Mouse (Mus musculus) liver (tissue): ENCODE data around the gene Ttc32.

Source experiments
- DNase-seq: peaks from one replicate; pipeline ENCODE4 v3.0.0-alpha.2; 2020; ENCODE audit warnings: mixed read lengths

Ttc32 gene

DNA sequence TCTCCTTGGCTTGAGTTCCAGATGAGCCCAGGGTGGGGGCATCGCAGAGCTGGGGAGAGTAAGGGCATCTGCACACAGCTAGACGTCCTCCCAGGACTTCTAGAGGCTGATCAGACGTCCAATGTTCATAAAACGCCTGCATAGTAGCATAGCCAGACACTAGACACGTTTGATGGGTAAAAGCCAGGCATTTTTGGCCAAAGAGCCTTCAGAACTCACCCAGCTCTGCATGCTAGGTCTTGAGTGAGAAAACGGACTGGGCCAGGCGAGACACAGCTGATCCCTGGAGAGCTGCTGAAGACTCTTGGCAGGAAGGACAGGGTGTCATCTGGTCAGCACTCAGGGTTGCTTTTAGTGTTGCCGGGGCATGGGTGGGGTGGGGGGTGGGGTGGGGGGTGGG lies 18.3 kb downstream of the Ttc32 start:
- no peak for DNase-seq

DNA sequence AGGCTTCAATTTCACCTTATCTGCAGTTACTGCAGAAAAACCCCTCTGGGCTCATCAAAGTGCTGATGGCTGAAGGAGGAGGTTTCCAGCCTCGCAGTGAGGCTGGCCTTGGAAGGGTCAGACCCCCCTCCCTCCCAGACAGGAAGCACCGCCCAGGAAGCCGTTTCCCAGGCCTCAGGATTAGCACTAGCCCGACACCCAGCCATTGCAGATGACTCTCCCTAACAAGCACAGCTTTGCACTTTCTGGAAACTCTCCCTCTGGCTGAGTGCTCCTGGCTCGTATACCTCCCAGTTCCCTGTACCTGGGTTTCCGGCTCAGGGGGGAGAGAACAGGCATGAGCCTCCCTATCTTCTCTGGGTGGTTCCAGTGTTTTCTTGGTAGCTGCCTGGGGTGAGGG lies 21.0 kb downstream of the Ttc32 start:
- peak; percentile 7 for DNase-seq

- DNase-seq, result peak; percentile 74
Observed at GRCm38 (mm10) chr12:9052075-9052829, 22.5 kb downstream of the Ttc32 start.

DNA sequence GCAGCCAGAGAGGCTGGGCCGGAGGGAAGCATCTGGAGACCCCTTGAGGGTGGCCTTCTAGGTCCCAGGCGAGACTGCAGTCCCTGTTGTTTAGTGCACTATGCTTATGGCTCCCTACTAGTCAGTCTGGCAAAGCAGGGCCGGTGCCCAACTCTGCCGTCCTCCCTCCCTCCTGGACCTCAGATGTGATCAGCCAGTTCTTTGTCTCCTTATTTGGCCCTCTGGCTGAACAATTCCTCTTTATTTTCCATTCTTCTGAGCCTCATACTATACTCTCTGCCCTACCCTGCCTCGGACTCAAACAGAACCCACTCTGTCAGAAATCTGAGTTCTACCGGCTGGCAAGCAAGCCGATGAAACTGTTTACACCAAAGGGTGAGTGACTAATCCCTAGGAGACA lies 23.5 kb downstream of the Ttc32 start:
- DNase-seq, result no peak

DNA sequence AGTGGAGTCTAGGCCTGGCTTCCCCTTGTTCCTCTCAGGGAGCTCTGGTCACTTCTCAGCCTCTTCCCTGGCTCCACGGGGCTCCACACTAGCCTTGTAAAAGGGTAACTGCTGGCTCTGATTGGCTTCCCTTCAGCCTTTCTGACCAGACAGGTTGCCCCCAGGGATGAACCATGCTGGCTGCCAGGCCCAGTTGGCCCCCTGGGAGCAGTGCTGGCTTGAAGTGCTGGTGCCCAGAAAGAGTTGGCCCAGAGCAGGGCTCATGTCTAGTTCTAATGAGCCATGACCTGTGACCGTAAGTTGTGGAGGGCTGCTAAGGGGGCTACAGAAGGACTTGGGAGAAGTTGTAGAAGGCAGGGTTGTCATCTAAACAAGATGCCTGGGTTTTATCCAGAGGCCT lies 24.2 kb downstream of the Ttc32 start:
- DNase-seq, result no peak

- no peak for DNase-seq
Observed at GRCm38 (mm10) chr12:9055269-9055668, 25.5 kb downstream of the Ttc32 start.

GRCm38 (mm10) chr12:9059502-9059901 lies 29.7 kb downstream of the Ttc32 start:
- no peak for DNase-seq

DNA sequence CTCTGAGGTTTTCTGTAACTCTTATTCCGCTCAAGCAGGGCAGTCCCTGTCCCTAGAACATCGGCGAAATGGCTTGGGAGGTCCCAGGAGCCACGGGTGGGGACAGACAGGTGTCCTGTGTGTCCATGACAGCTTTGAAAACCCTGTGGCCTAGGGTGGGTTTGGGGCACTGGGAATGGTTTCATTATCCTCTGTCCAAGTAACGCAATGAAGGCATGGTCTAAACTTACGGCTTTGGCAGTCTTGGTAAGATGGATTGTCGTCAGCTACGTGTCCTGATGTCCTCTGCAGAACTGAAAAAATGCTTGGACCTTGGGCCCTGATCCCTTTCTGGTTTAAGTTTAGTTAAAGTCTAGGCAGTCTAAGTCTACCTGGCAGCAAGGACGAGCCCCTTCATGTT lies 30.2 kb downstream of the Ttc32 start:
- DNase-seq, result no peak

DNA sequence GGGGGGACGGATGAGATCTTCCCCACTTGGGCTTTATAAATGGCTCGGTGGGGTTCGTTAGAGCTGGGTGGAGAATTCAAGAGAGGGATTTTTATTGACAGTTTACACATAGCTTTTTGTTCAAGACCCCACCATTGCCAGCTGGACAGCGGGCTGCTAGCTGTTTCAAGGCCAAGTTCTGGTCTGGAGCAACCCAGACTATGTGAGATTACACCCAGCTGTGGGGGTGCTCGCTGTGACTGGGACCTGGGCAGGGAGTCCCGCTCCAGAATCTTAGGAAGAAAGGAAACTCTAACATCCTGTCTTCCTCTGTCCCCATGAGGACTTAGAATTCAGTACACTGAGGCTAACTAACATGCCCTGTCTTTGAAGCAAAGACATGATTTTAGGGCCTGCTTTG lies 33.8 kb downstream of the Ttc32 start:
- no peak for DNase-seq

- no peak for DNase-seq
Observed at GRCm38 (mm10) chr12:9071058-9071457, 41.3 kb downstream of the Ttc32 start.

DNA sequence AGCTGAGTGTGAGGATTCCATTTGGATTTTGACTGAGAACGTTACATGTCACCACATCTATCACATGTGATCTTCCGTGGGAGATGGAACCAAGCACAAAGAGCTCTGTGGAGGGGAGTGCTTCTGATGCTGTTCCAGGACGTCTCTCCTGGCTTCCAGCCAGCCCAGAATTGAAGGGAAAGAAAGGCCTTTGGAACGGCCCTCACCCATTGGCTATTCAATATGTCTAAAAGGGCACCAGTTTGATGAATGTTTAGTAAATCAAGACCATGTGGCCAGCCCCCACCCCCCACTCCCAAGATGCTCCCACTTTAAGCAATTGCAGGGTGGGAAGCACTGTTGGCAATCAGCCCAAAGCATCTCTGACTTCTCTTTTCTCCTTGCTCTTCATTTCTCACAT lies 41.7 kb downstream of the Ttc32 start:
- DNase-seq, result peak; percentile 37

- DNase-seq, result no peak
Observed at GRCm38 (mm10) chr12:9077554-9078125, 47.8 kb downstream of the Ttc32 start.

GRCm38 (mm10) chr12:9090226-9090625 lies 60.4 kb downstream of the Ttc32 start:
- no peak for DNase-seq
